Mouse (Mus musculus): ENCODE measurements around the gene Zfp655.
A peak's percentile ranks its signal among the peaks of the same experiment; 100 is the strongest.
"Not testable (repeated sequence)": the region's sequence is repeated elsewhere in the genome, so short reads cannot be mapped to it uniquely, and the experiment has no call there.

Zfp655 gene

GRCm38 (mm10) chr5:145219981-145220380 lies 11.5 kb upstream of the Zfp655 start:
- no peak for DNase-seq (ENCODE audit: low read depth, low spot score)

- no peak for DNase-seq (ENCODE audit: low read depth, low spot score)
Observed at GRCm38 (mm10) chr5:145222840-145223239, 8.7 kb upstream of the Zfp655 start.

- no peak for DNase-seq (ENCODE audit: low read depth, low spot score)
Observed at GRCm38 (mm10) chr5:145223395-145223794, 8.1 kb upstream of the Zfp655 start.

GRCm38 (mm10) chr5:145226453-145226852 lies 5.1 kb upstream of the Zfp655 start:
- DNase-seq (ENCODE audit: low read depth, low spot score), result no peak

- not testable (repeated sequence) for DNase-seq (ENCODE audit: low read depth, low spot score)
Observed at GRCm38 (mm10) chr5:145229283-145229682, 2.2 kb upstream of the Zfp655 start.

- DNase-seq (ENCODE audit: low read depth, low spot score), result no peak
Observed at GRCm38 (mm10) chr5:145230641-145231040, 874 bp upstream of the Zfp655 start.

- DNase-seq (ENCODE audit: low read depth, low spot score), result peak; percentile 10
Observed at GRCm38 (mm10) chr5:145231893-145232411, 437 bp downstream of the Zfp655 start.

- DNase-seq (ENCODE audit: low read depth, low spot score), result peak; percentile 60
Observed at GRCm38 (mm10) chr5:145234636-145235035, 3.1 kb downstream of the Zfp655 start.

GRCm38 (mm10) chr5:145249520-145249919 lies 18.0 kb downstream of the Zfp655 start:
- DNase-seq (ENCODE audit: low read depth, low spot score), result no peak

- DNase-seq (ENCODE audit: low read depth, low spot score), result not testable (repeated sequence)
Observed at GRCm38 (mm10) chr5:145273568-145273967, 42.1 kb downstream of the Zfp655 start.

- no peak for DNase-seq (ENCODE audit: low read depth, low spot score)
Observed at GRCm38 (mm10) chr5:145279948-145280347, 48.4 kb downstream of the Zfp655 start.

GRCm38 (mm10) chr5:145280371-145281143 lies 49.0 kb downstream of the Zfp655 start, which contains the start of gene Zscan25:
Zscan25 (plus strand) TSS chr5:145280500.
- peak; percentile 99 for DNase-seq (ENCODE audit: low read depth, low spot score)

GRCm38 (mm10) chr5:145288382-145288781 lies 56.9 kb downstream of the Zfp655 start:
- no peak for DNase-seq (ENCODE audit: low read depth, low spot score)

- DNase-seq (ENCODE audit: low read depth, low spot score), result no peak
Observed at GRCm38 (mm10) chr5:145290697-145291096, 59.2 kb downstream of the Zfp655 start.

GRCm38 (mm10) chr5:145292398-145292797 lies 60.9 kb downstream of the Zfp655 start:
- DNase-seq (ENCODE audit: low read depth, low spot score), result no peak
